Mouse (Mus musculus) left cerebral cortex, adult 2 months (tissue): ENCODE data around the gene Cavin2. TPM values are rescaled to one million over a fixed set of nuclear protein-coding genes. Genes with fewer than 3 reads are reported as not detected.
A peak's percentile ranks its signal among the peaks of the same experiment; 100 is the strongest.

Experiments used
- DNase-seq, 2 experiments: peaks; one replicate each; pipeline ENCODE4 v3.0.0; 2021 to 2022; ENCODE audit warnings: low spot score in 2 of 2, mixed read lengths in 1 of 2; ENCODE audit errors: extremely low spot score in 1 of 2
- H3K27ac ChIP-seq: fragments of 200-600 bp; 2 replicates; pipeline ENCODE4 v1.8.1; 2022
- H3K4me3 ChIP-seq: fragments of 200-600 bp; 2 replicates; pipeline ENCODE4 v1.8.1; 2022
- CTCF ChIP-seq: fragments of 200-600 bp; IDR thresholded peaks from 2 replicates; pipeline ENCODE4 v1.8.1; 2022; ENCODE audit warnings: antibody characterized with exemption, mild to moderate bottlenecking, moderate library complexity
- intact Hi-C: fragments of 180-260 bp; cut with DNase I; formaldehyde crosslinking; loops from one replicate; pipeline ENCODE4 v1.15.1; 2025
- total RNA-seq, 2 experiments: library from RNA; stranded (reverse); gene quantifications; 2 replicates each; pipeline ENCODE4 v1.2.3; 2021

Gene Cavin2
- total RNA-seq, 2 experiments from 2014 or later: 8.7 to 10.7 TPM

DNA sequence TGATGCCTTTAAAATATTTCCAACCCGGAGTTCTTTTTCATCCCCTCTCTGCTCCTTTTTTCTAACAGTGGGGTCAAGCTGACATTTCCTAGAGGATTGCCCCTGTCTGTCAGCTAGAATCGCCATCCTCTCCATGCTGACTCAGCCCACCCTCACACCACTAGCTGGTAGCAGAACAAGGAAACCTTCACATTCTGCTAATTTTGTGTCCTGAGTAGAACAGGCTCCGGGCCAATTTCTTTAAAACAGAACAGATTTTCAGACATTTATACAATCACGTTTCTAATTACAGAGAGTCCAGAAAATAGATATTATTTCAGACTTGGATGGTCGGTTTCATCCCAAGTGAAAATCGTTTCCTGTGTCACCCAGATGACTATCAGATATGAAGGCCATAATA, 34.6 kb downstream of the Cavin2 start:
- H3K27ac ChIP-seq: no peak overlapping the region
- intact Hi-C loops: no loop called here
- no peak overlapping the region for H3K4me3 ChIP-seq
- no peak for DNase-seq
- no peak for TF ChIP-seq CTCF

DNA sequence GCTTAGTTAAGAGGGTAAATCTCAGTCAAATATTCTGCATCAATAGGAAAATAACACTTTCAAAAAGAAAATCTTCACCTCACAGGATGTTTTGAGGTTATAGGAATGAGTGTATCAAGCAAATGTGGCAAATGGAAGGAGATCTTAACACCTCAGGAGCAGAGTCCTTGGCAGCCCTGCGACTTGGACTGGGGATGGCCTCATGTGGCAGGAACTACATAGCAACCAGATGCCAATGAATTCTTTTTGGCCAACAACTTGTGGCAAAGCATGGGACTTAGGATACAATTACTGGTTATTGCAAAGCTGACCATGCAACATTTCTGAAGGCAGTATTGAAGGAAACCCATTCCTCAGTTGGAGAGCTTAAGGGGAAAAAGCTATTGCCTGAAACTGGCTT, 39.6 kb downstream of the Cavin2 start:
- TF ChIP-seq CTCF: no peak
- intact Hi-C loops: loop anchor here (5.0 kb wide), 2 partner anchors 81 to 276 kb away; no protein-coding TSS in a partner anchor
- DNase-seq: no peak
- H3K4me3 ChIP-seq: no peak overlapping the region
- H3K27ac ChIP-seq: no peak overlapping the region

DNA sequence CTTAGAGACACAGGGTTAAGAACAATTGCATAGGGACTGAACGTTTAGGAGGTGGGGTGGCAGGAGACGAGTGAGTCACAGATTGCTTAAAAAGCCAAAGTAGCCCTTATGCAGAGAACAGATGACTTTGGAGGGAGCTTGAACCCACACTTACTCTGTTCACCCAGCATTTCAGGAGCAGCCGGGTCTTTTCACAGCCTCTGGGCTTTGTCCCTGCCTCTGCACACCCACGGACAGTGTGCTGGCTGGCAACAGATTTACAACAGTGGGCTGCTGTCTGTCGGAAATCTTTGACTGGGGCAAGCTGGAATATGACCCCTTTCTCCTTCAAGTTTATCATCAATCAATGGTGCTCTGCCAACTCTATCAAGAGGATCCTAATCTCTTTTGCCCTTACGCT, 44.1 kb downstream of the Cavin2 start:
- peak in 1 of 2 experiments; percentile 33 for DNase-seq
- Histone ChIP-seq H3K4me3 (peak overlapping the region; percentile 49), H3K27ac (peak overlapping the region; percentile 89)
- TF ChIP-seq CTCF: no peak
- intact Hi-C loops: loop anchor here (5.0 to 10.0 kb wide), 3 partner anchors 136 to 351 kb away; no protein-coding TSS in a partner anchor

DNA sequence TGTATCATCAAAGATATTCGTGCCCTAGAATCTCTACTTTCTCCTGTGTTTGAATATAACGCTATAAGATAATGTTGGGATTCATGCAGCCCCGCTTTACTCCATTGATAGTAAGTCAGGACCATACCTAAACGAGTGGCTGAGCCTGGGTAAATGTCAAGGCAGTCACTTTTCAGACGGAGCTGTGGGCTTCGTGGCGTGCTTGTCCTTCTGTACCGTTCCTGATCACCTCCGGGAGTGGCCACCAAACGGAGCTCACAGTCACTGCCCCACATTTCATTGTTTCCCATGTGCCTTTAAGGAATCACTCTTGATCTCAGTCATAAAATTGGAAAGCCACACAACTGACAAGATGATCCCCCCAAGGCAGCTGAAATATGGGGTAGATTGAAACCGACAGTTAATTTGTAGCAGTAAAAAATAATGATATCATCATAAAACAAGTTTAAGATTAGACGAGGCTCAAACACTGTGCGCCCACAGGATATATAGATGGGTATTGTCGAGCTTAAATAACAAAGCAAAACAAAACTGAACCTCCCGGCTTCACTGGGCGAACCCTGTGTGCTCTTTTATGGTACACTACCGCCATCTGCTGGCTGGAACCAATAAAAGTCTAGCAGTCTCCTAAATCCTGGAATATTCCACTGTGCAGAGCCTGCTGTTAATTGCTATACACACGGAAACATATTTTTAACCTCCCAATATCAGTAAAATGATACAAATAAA, 44.8 kb downstream of the Cavin2 start:
- peak overlapping the region; percentile 49 for H3K4me3 ChIP-seq
- DNase-seq: peak; percentile 88 to 90
- TF ChIP-seq CTCF: peak; percentile 83
- H3K27ac ChIP-seq: peak overlapping the region; percentile 89
- intact Hi-C loops: loop anchor here (1.0 to 10.0 kb wide), 6 partner anchors 136 to 406 kb away; no protein-coding TSS in a partner anchor

DNA sequence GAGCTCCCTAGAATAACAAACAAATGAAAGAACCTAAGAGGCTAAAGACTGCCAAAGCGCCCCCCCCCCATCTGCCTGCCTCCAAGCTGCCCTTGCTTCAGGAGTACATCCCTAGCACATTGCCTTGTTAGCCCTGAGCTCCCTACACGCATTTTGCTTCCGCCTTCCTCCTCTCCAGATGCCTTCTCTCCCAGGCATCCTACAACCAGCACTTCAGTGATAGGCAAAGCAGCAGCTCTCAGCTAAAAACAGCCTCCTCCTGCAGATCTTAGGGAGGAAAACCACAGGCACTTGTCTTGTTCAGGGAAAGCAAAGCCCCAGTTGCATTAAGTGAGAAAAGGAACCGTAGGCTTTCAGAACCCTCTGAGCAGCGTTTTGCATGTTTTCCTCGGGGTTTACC, 45.4 kb downstream of the Cavin2 start:
- DNase-seq: peak; percentile 55 to 57
- intact Hi-C loops: loop anchor here (1.0 to 10.0 kb wide), 6 partner anchors 137 to 407 kb away; no protein-coding TSS in a partner anchor
- Histone ChIP-seq H3K27ac (peak overlapping the region; percentile 89), H3K4me3 (0 out of 2 replicates have a peak overlapping the region, but pooled peaks have one; percentile 19)
- TF ChIP-seq CTCF: no peak

DNA sequence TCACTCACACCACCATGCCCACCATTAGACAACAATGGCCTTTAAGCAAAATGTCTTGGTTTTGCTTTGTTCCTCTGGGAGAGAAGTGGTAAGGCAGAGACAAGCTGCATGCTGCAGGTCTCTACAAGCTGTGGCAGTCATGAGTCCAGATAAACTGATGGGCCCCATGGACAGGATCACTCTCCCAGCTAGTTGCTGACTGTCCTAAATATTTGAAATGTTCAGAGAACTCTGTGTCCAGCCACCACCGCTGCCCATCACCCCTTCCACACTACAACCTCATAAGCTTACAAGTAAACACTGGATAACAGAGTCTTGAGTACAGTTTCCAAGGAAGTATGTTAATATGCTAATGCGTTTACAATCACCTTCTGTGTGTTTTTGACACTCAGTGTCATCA, 46.2 kb downstream of the Cavin2 start:
- no peak for DNase-seq
- Histone ChIP-seq H3K27ac (peak overlapping the region; percentile 89; the same call in 1 of the 2 replicates), H3K4me3 (no peak overlapping the region)
- intact Hi-C loops: loop anchor here (10.0 kb wide), 1 partner anchor 220 kb away; no protein-coding TSS in a partner anchor
- TF ChIP-seq CTCF: no peak

DNA sequence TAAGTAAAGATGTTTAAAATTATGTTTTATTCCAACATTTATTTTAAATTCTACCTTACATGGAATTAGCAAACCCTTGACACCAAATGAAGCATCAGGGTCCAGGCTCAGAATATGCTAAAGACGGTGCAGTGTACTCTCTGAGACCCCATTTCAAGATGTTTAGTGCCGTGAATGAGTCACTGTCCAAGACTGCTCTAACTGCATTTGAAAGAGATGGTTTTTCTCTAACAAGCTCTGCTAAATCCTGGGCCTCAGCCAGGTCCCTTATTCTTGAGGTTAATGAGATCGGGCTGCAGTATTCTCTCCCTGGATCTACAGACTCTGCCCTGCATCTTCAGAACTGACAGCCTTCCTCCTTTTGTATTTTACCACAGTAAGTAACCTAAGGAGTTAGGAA, 55.2 kb downstream of the Cavin2 start:
- no peak overlapping the region for H3K27ac ChIP-seq
- no peak for TF ChIP-seq CTCF
- no peak for DNase-seq
- H3K4me3 ChIP-seq: no peak overlapping the region
- intact Hi-C loops: no loop called here

DNA sequence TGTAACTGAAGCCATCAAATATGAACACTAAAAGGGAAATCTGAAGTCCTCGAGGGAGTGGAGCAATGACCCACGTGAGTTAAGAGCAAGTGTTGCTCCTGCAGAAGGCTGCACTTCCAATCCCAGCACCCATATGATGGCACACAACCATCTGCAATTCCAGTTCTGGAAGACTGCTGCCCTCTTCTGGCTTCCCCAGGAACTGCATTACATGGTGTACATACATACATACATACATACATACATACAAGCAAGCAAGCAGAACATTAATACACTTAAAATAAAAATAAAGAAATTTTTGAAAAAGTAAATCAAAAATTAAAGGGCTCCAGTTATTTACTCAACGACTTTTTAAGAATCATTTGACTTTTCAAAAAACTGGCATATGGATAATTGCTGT, 58.7 kb downstream of the Cavin2 start:
- intact Hi-C loops: no loop called here
- no peak for DNase-seq
- no peak overlapping the region for H3K27ac ChIP-seq
- TF ChIP-seq CTCF: peak; percentile 10
- H3K4me3 ChIP-seq: no peak overlapping the region

DNA sequence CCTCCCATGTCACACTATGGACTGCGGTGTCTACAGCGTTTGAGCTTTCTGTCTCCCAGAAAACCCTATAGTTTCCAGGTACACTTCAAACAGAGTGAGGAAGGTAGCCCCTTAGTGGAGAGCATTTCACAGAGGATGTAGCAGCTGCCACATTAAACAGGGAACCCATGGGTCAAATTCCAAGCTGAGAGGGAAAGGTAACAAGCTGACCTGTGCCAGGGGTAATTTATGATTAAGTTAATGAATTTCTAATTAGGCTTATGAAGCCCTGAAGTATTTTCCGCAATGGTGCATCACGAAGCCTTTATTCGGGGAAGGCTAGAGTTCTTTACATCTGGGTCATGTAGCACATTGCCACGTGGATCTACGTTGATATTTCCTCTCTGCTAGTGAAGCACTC, 59.7 kb downstream of the Cavin2 start:
- no peak overlapping the region for H3K27ac ChIP-seq
- no peak for DNase-seq
- intact Hi-C loops: no loop called here
- TF ChIP-seq CTCF: no peak
- H3K4me3 ChIP-seq: no peak overlapping the region

DNA sequence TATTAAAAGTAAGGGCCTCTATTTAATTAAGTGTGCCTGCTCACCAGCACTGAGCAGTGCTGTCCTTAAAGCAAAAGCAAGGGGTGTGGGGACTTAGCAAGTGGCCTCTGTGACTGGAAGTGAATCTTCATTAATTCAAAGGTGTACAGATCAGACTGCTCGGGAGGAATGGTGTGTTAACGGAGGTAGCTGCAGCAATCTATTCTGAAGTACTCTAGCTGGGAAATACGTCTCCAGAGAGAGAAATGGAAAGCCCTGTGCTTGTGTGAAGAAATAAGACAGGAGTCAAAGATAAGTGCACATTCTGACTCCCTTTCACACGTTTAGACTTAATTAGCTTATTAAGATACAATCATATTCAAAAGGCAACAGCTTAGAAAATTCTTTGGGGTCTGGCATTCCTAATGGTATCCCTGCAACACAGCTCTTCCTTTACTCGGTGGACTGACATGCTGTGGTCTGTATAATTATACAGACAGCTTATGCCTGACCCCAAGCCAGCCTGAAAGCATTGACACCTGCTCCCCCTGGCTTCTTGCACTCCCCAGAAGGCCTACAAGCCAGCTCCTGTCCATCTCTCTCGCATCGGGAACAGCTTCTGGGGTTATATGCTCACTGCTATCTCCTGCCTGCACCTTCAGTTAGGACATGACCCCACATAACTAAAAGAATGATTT, 60.5 kb downstream of the Cavin2 start:
- intact Hi-C loops: no loop called here
- Histone ChIP-seq H3K27ac (no peak overlapping the region), H3K4me3 (no peak overlapping the region)
- DNase-seq: no peak
- no peak for TF ChIP-seq CTCF

Other genes starting within 250 kb of the Cavin2 start
- 10 to 100 TPM; 13.6 to 14.6 TPM for gene Nabp1, start 189.3 kb downstream of the Cavin2 start, total RNA-seq